Mouse (Mus musculus): ENCODE data around the gene Aptx. TPM values are rescaled to one million over a fixed set of nuclear protein-coding genes. Genes with fewer than 3 reads are reported as not detected.

Aptx gene
- total RNA-seq, 1 experiment, result 14.7 TPM

DNA sequence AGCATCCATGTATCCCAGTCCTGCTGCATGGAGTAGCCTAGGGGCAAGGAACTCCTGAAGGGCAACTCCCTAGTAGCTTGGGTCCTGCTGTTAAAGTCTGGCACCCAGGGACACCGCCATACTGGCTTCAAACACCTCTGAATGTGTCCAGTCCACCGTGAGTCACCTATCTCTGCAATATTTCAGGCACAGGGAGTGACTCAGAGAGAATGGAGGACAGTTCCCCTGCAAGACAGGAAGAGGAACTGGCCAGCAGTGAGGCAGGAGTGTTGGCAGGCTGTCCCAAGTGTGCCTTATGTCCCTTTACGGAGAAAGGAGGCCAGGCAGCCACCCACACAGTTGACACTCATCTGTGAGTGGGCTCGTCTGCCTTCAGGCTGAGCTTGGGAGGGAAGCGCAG, 53.9 kb downstream of the Aptx start:
- no peak overlapping the region for H3K27ac ChIP-seq (ENCODE audit: insufficient read depth, low read depth, low read length, poor library complexity, severe bottlenecking)
- peak; percentile 28 for DNase-seq (ENCODE audit: low read depth, low spot score)
- in situ Hi-C loops (cut with MboI; ENCODE audit: low sequenced_read_pairs in 2 of 2, unreplicated experiment in 2 of 2), result no loop called here
- no peaks in the 10 kb centered on the region for H3K9me3 ChIP-seq (ENCODE audit: control insufficient read depth, insufficient read depth, low read depth, low read length)
- H3K9ac ChIP-seq (ENCODE audit: insufficient read depth, low read depth, low read length, poor library complexity, severe bottlenecking), result no peak overlapping the region
- H3K36me3 ChIP-seq (ENCODE audit: control insufficient read depth, insufficient read depth, low read length, poor library complexity, severe bottlenecking), result no peaks in the 10 kb centered on the region
- TF ChIP-seq ZC3H11A (IDR thresholded peaks at IDR 0.05; ENCODE audit: borderline replicate concordance, low read depth, low read length) (no peak), HCFC1 (IDR thresholded peaks at IDR 0.05; ENCODE audit: borderline replicate concordance, insufficient read depth, low read length) (no peak), ZNF384 (IDR thresholded peaks at IDR 0.05; ENCODE audit: low read depth, low read length) (no peak), CHD2 (IDR thresholded peaks at IDR 0.05; ENCODE audit: low read depth, low read length) (no peak), MAFK (IDR thresholded peaks at IDR 0.05; ENCODE audit: insufficient read depth, low read depth, low read length) (no peak)
- no peak overlapping the region for H3K4me3 ChIP-seq (ENCODE audit: insufficient read depth in 1 of 2, low read depth in 1 of 2, low read length in 2 of 2, poor library complexity in 1 of 2, severe bottlenecking in 1 of 2)
- H3K4me1 ChIP-seq (ENCODE audit: control insufficient read depth in 2 of 2, insufficient read depth in 2 of 2, low read length in 2 of 2, poor library complexity in 1 of 2), result no peaks in the 10 kb centered on the region

DNA sequence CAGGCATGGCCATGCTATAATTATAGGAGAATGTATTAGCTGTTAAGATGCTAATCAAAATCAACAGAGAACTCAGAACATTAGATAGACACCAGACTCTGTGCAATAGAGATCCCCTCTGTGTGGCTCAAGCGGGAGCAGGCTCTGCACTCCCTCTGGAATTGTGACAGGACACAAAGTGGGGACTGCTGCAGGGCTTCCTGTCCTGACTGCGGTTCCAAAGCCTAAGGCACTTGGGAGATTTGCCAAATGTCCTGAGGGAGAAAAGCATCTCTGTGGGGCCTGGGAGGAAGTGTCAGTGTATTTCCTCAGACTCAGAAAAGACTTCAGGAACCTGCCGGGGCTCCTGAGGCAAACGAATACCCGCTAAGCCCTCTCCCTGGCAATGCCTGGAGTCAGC, 59.4 kb downstream of the Aptx start:
- H3K4me1 ChIP-seq (ENCODE audit: control insufficient read depth in 2 of 2, insufficient read depth in 2 of 2, low read length in 2 of 2, poor library complexity in 1 of 2), result no peaks in the 10 kb centered on the region
- TF ChIP-seq HCFC1 (IDR thresholded peaks at IDR 0.05; ENCODE audit: borderline replicate concordance, insufficient read depth, low read length) (no peak), CHD2 (IDR thresholded peaks at IDR 0.05; ENCODE audit: low read depth, low read length) (no peak)
- no peak overlapping the region for H3K27ac ChIP-seq (ENCODE audit: insufficient read depth, low read depth, low read length, poor library complexity, severe bottlenecking)
- in situ Hi-C loops (cut with MboI; ENCODE audit: low sequenced_read_pairs in 2 of 2, unreplicated experiment in 2 of 2), result no loop called here
- H3K36me3 ChIP-seq (ENCODE audit: control insufficient read depth, insufficient read depth, low read length, poor library complexity, severe bottlenecking), result no peaks in the 10 kb centered on the region
- no peak overlapping the region for H3K9ac ChIP-seq (ENCODE audit: insufficient read depth, low read depth, low read length, poor library complexity, severe bottlenecking)
- no peaks in the 10 kb centered on the region for H3K9me3 ChIP-seq (ENCODE audit: control insufficient read depth, insufficient read depth, low read depth, low read length)
- DNase-seq (ENCODE audit: low read depth, low spot score), result no peak
- H3K4me3 ChIP-seq (ENCODE audit: insufficient read depth in 1 of 2, low read depth in 1 of 2, low read length in 2 of 2, poor library complexity in 1 of 2, severe bottlenecking in 1 of 2), result no peak overlapping the region

DNA sequence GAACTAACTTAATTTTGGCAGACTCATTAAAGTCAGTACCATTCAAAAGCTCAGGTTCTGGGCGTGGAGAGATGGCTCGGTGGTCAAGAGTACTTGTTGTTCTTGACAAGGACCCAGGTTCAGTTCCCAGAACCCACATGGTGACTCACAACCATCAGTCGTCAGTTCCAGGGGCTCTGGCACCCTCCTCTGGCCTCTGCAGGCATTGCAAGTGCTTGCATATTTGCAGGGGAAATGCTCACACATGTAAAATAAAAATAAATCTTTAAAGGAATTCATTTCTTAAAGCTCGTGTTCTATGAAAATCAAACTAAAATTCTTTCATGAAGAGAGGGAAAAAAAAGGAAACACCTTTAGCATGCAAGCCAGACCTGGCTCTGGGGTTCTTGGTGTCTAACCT, 62.0 kb downstream of the Aptx start:
- no peak for TF ChIP-seq ZC3H11A (IDR thresholded peaks at IDR 0.05; ENCODE audit: borderline replicate concordance, low read depth, low read length)
- TF ChIP-seq ZNF384 (IDR thresholded peaks at IDR 0.05; ENCODE audit: low read depth, low read length), result no peak
- no peak for TF ChIP-seq CHD2 (IDR thresholded peaks at IDR 0.05; ENCODE audit: low read depth, low read length)
- no peak for TF ChIP-seq MAFK (IDR thresholded peaks at IDR 0.05; ENCODE audit: insufficient read depth, low read depth, low read length)
- TF ChIP-seq HCFC1 (IDR thresholded peaks at IDR 0.05; ENCODE audit: borderline replicate concordance, insufficient read depth, low read length), result no peak
- Histone ChIP-seq H3K36me3 (ENCODE audit: control insufficient read depth, insufficient read depth, low read length, poor library complexity, severe bottlenecking) (no peaks in the 10 kb centered on the region), H3K27ac (ENCODE audit: insufficient read depth, low read depth, low read length, poor library complexity, severe bottlenecking) (no peak overlapping the region), H3K9ac (ENCODE audit: insufficient read depth, low read depth, low read length, poor library complexity, severe bottlenecking) (no peak overlapping the region), H3K9me3 (ENCODE audit: control insufficient read depth, insufficient read depth, low read depth, low read length) (no peaks in the 10 kb centered on the region), H3K4me3 (ENCODE audit: insufficient read depth in 1 of 2, low read depth in 1 of 2, low read length in 2 of 2, poor library complexity in 1 of 2, severe bottlenecking in 1 of 2) (no peak overlapping the region), H3K4me1 (ENCODE audit: control insufficient read depth in 2 of 2, insufficient read depth in 2 of 2, low read length in 2 of 2, poor library complexity in 1 of 2) (no peaks in the 10 kb centered on the region)
- DNase-seq (ENCODE audit: low read depth, low spot score), result no peak
- in situ Hi-C loops (cut with MboI; ENCODE audit: low sequenced_read_pairs in 2 of 2, unreplicated experiment in 2 of 2), result no loop called here

Other genes starting within 250 kb of the Aptx start
- 0.16 and 0.27 TPM in 2 replicates for gene Tmem215, start 231.0 kb downstream of the Aptx start, total RNA-seq (2012; rRNA removed)
- gene Dnaja1, start 19.0 kb upstream of the Aptx start, total RNA-seq (2012; rRNA removed), result 92.8 and 139 TPM in 2 replicates
- gene Smu1, start 54.7 kb upstream of the Aptx start, total RNA-seq (2012; rRNA removed), result 106 and 125 TPM in 2 replicates
- 29.2 and 35.8 TPM in 2 replicates for gene B4galt1, start 150.8 kb upstream of the Aptx start, total RNA-seq (2012; rRNA removed)
- not detected in 2 replicates for gene Spink4, start 216.9 kb upstream of the Aptx start, total RNA-seq (2012; rRNA removed)
- gene Bag1, start 245.1 kb upstream of the Aptx start, total RNA-seq (2012; rRNA removed), result 77.9 and 99.5 TPM in 2 replicates
- gene Chmp5, start 245.2 kb upstream of the Aptx start, total RNA-seq (2012; rRNA removed), result 41.5 and 67.5 TPM in 2 replicates